Mouse (Mus musculus) megakaryocyte, embryonic 14.5 days (primary cell): Measurements from ENCODE around the gene Tmem139.

ENCODE experiments used
- FLI1 ChIP-seq: IDR thresholded peaks from 2 replicates; pipeline ENCODE4 v1.6.1; 2012; ENCODE audit warnings: low read length, inconsistent platforms, mixed read lengths
- GATA1 ChIP-seq: IDR thresholded peaks from 3 replicates; pipeline ENCODE4 v1.6.1; 2012; ENCODE audit warnings: mixed read lengths, low read length, inconsistent platforms, borderline replicate concordance

DNA sequence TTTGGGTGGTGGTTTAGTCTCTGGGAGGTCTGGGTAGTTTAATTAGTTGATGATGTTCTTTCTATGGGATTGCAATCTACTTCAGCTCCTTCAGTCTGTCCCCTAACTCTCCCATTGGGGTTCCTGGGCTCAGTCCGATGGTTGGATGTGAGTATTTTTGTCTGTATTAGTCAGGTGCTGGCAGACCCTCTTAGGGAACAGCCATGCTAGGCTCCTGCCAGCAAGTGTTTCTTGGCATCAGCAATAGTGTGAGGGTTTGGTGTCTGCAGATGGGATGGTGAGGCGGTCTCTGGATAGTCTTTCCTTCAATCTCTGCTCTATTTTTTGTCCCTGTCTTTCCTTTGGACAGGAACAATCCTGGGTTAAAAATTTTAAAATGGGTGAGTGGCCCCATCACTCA lies 8.7 kb upstream of the Tmem139 start:
- no peak for TF ChIP-seq GATA1
- TF ChIP-seq FLI1: no peak
